Mouse (Mus musculus): ENCODE data around the gene Rasal2. TPM values are rescaled to one million over a fixed set of nuclear protein-coding genes. Genes with fewer than 3 reads are reported as not detected.
A peak's percentile ranks its signal among the peaks of the same experiment; 100 is the strongest.

Gene Rasal2
- polyA plus RNA-seq, 1 experiment from 2014 or later: 13.7 TPM

DNA sequence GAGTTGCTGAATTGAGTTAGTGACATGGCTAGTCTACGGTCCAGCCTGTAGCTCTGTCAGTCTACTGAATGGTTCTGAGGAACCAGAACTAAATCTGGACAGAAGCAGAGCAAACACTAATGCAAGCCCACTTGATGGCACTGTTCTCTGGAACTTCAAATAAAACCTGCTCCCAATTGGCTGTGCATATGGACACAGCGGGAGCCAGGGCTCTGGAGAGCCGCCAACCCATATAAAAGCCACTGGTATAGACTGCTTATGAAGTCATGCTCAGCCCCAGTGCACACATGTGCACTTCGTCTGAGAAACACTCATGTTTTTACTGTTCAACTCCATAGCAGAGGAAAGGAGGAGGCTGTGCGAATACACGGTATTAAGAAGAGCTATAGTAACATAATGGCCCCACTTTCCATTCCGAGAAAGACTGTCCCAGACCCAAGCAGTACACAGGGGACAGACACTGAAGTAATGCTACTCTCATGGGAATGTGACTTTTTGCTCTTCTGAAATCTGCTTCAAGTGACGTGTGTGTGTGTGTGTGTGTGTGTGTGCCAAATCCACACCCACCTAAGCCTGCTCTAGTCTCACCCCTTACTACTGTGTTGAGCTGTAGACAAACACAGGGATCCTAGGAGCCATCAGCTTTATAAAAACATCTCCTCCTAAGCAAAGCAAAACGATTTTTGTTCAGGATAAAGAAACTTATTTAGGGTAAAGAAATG is 275.1 kb downstream of the Rasal2 start:
- Histone ChIP-seq H3K9me3 (replicated peaks; ENCODE audit: control insufficient read depth, low read length) (no peaks in the 10 kb centered on the region), H3K4me2 (ENCODE audit: low read depth, low read length) (no peak overlapping the region), H3K4me3 (ENCODE audit: low read length) (no peak overlapping the region), H3K27ac (ENCODE audit: low read length) (no peak overlapping the region), H3K36me3 (ENCODE audit: control insufficient read depth, insufficient read depth) (peaks cover 6% of the 10 kb centered on the region), H3K27me3 (ENCODE audit: control insufficient read depth, insufficient read depth, low read length) (no peaks in the 10 kb centered on the region), H3K4me1 (ENCODE audit: control insufficient read depth, insufficient read depth, low read length) (peaks cover 13% of the 10 kb centered on the region), H3K9ac (ENCODE audit: low read length) (no peak overlapping the region)
- 68% methylated on average over 9 of the region's 9 CpGs for WGBS
- ATAC-seq (replicated peaks; ENCODE audit: extremely low read depth, insufficient read depth, low FRiP score): no peak; the same call in 1 of the 2 replicates

- Histone ChIP-seq H3K4me3 (ENCODE audit: low read length) (no peak overlapping the region), H3K4me2 (ENCODE audit: low read depth, low read length) (no peak overlapping the region), H3K27ac (ENCODE audit: low read length) (no peak overlapping the region), H3K27me3 (ENCODE audit: control insufficient read depth, insufficient read depth, low read length) (no peaks in the 10 kb centered on the region), H3K36me3 (ENCODE audit: control insufficient read depth, insufficient read depth) (no peaks in the 10 kb centered on the region), H3K9ac (ENCODE audit: low read length) (no peak overlapping the region), H3K4me1 (ENCODE audit: control insufficient read depth, insufficient read depth, low read length) (peaks cover 10% of the 10 kb centered on the region), H3K9me3 (replicated peaks; ENCODE audit: control insufficient read depth, low read length) (no peaks in the 10 kb centered on the region)
- peak; percentile 72 for ATAC-seq (replicated peaks; ENCODE audit: extremely low read depth, insufficient read depth, low FRiP score)
- WGBS: 73% methylated on average over 2 of the region's 2 CpGs
Observed at GRCm38 (mm10) chr1:157128219-157128618, 284.2 kb downstream of the Rasal2 start.

DNA sequence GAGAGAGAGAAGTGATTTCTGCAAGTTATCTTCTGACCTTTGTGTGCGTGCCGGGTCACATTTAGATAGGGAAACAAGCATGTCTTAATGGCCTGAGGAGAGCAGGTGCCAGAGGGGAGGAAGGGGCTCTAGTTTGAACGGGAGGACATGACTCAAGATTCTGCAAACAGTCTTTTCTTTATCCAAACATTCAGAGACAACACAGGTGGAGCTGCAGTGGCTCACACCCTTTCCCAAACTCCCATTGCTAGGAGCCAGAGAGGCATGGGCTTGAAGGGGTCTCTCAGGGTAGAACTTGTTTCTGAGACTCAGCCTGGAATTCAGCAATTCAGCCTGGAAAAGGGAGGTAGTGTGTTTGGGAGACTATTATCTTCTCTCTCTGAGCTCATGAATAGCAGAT is 288.6 kb downstream of the Rasal2 start:
- no peak overlapping the region for H3K27ac ChIP-seq (ENCODE audit: low read length)
- H3K9ac ChIP-seq (ENCODE audit: low read length): no peak overlapping the region
- ATAC-seq (replicated peaks; ENCODE audit: extremely low read depth, insufficient read depth, low FRiP score): no peak
- 55% methylated on average over 3 of the region's 3 CpGs for WGBS
- H3K4me3 ChIP-seq (ENCODE audit: low read length): no peak overlapping the region
- H3K27me3 ChIP-seq (ENCODE audit: control insufficient read depth, insufficient read depth, low read length): no peaks in the 10 kb centered on the region
- H3K4me1 ChIP-seq (ENCODE audit: control insufficient read depth, insufficient read depth, low read length): peaks cover 10% of the 10 kb centered on the region
- H3K36me3 ChIP-seq (ENCODE audit: control insufficient read depth, insufficient read depth): no peaks in the 10 kb centered on the region
- no peak overlapping the region for H3K4me2 ChIP-seq (ENCODE audit: low read depth, low read length)
- no peaks in the 10 kb centered on the region for H3K9me3 ChIP-seq (replicated peaks; ENCODE audit: control insufficient read depth, low read length)

DNA sequence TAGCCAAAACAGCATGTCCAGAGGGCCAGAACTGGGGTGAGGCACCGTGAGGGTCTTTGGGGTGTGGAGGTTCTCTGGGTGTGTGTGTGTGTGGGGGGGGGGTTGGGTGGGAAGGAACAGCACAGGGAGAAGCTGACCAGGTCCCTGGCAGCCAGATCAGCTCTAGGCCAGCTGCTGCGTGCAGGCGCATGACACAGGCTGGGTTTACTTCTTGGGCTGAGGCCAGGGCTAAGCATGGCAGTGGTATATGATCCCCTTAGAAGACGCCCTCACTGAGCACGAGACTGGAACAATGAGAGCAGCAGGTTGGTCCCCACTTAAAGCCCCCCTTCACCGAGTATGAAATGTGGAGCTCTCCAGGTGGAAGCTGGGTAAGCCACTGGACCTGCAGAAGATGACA is 293.2 kb downstream of the Rasal2 start:
- no peak overlapping the region for H3K4me3 ChIP-seq (ENCODE audit: low read length)
- no peaks in the 10 kb centered on the region for H3K27me3 ChIP-seq (ENCODE audit: control insufficient read depth, insufficient read depth, low read length)
- peaks cover 3% of the 10 kb centered on the region; the same call in 1 of the 2 replicates for H3K4me1 ChIP-seq (ENCODE audit: control insufficient read depth, insufficient read depth, low read length)
- H3K36me3 ChIP-seq (ENCODE audit: control insufficient read depth, insufficient read depth): no peaks in the 10 kb centered on the region
- no peak for ATAC-seq (replicated peaks; ENCODE audit: extremely low read depth, insufficient read depth, low FRiP score)
- 71% methylated on average over 6 of the region's 6 CpGs for WGBS
- no peak overlapping the region for H3K9ac ChIP-seq (ENCODE audit: low read length)
- H3K27ac ChIP-seq (ENCODE audit: low read length): no peak overlapping the region
- no peak overlapping the region for H3K4me2 ChIP-seq (ENCODE audit: low read depth, low read length)
- H3K9me3 ChIP-seq (replicated peaks; ENCODE audit: control insufficient read depth, low read length): 0 out of 2 replicates have a peak, but pooled peaks cover 3% of the 10 kb centered on the region

DNA sequence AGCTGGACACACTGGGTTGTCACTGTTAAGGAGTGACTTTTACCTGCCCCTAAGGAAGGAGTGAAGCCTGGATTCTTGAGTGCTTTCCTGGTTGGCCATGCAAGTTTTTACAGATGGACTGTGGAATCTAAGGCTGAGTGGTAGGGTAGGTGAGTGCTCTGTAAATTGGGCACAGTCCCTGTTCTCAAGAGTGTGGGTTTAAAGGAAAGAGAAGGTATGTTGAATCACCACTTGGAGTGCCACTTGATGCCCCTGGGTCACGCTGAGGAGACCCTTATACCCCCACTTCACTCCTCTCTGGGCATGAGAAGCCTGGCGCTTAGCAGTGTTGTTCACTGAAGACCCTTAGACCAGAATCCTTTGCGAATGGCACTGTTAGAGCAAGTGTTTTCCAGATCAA is 295.0 kb downstream of the Rasal2 start:
- Histone ChIP-seq H3K9me3 (replicated peaks; ENCODE audit: control insufficient read depth, low read length) (0 out of 2 replicates have a peak, but pooled peaks cover 3% of the 10 kb centered on the region), H3K4me3 (ENCODE audit: low read length) (no peak overlapping the region), H3K36me3 (ENCODE audit: control insufficient read depth, insufficient read depth) (no peaks in the 10 kb centered on the region), H3K4me2 (ENCODE audit: low read depth, low read length) (no peak overlapping the region), H3K27me3 (ENCODE audit: control insufficient read depth, insufficient read depth, low read length) (no peaks in the 10 kb centered on the region), H3K9ac (ENCODE audit: low read length) (no peak overlapping the region), H3K27ac (ENCODE audit: low read length) (no peak overlapping the region), H3K4me1 (ENCODE audit: control insufficient read depth, insufficient read depth, low read length) (no peaks in the 10 kb centered on the region)
- WGBS: 84% methylated on average over 3 of the region's 3 CpGs
- ATAC-seq (replicated peaks; ENCODE audit: extremely low read depth, insufficient read depth, low FRiP score): no peak

GRCm38 (mm10) chr1:157114492-157114891 is 297.9 kb downstream of the Rasal2 start:
- no peak for ATAC-seq (replicated peaks; ENCODE audit: extremely low read depth, insufficient read depth, low FRiP score)
- H3K27ac ChIP-seq (ENCODE audit: low read length): no peak overlapping the region
- no peak overlapping the region for H3K9ac ChIP-seq (ENCODE audit: low read length)
- WGBS: 68% methylated on average over 2 of the region's 2 CpGs
- H3K27me3 ChIP-seq (ENCODE audit: control insufficient read depth, insufficient read depth, low read length): no peaks in the 10 kb centered on the region
- no peak overlapping the region for H3K4me3 ChIP-seq (ENCODE audit: low read length)
- H3K4me1 ChIP-seq (ENCODE audit: control insufficient read depth, insufficient read depth, low read length): no peaks in the 10 kb centered on the region
- no peak overlapping the region for H3K4me2 ChIP-seq (ENCODE audit: low read depth, low read length)
- H3K9me3 ChIP-seq (replicated peaks; ENCODE audit: control insufficient read depth, low read length): 0 out of 2 replicates have a peak, but pooled peaks cover 3% of the 10 kb centered on the region
- no peaks in the 10 kb centered on the region for H3K36me3 ChIP-seq (ENCODE audit: control insufficient read depth, insufficient read depth)

- no peak overlapping the region for H3K4me2 ChIP-seq (ENCODE audit: low read depth, low read length)
- H3K27ac ChIP-seq (ENCODE audit: low read length): no peak overlapping the region
- whole genome bisulfite sequencing: 37% methylated on average over 6 of the region's 6 CpGs
- H3K9ac ChIP-seq (ENCODE audit: low read length): no peak overlapping the region
- 0 out of 2 replicates have a peak, but pooled peaks cover 3% of the 10 kb centered on the region for H3K9me3 ChIP-seq (replicated peaks; ENCODE audit: control insufficient read depth, low read length)
- no peaks in the 10 kb centered on the region for H3K36me3 ChIP-seq (ENCODE audit: control insufficient read depth, insufficient read depth)
- H3K4me1 ChIP-seq (ENCODE audit: control insufficient read depth, insufficient read depth, low read length): no peaks in the 10 kb centered on the region
- ATAC-seq (replicated peaks; ENCODE audit: extremely low read depth, insufficient read depth, low FRiP score): peak; percentile 37; the same call in 1 of the 2 replicates
- no peak overlapping the region for H3K4me3 ChIP-seq (ENCODE audit: low read length)
- no peaks in the 10 kb centered on the region for H3K27me3 ChIP-seq (ENCODE audit: control insufficient read depth, insufficient read depth, low read length)
Observed at GRCm38 (mm10) chr1:157110287-157110835, 302.0 kb downstream of the Rasal2 start.

- WGBS: 74% methylated on average over 4 of the region's 4 CpGs
- H3K9me3 ChIP-seq (replicated peaks; ENCODE audit: control insufficient read depth, low read length): 0 out of 2 replicates have a peak, but pooled peaks cover 2% of the 10 kb centered on the region
- no peaks in the 10 kb centered on the region for H3K36me3 ChIP-seq (ENCODE audit: control insufficient read depth, insufficient read depth)
- no peak within 1 kb of the TSS for H3K27ac ChIP-seq (ENCODE audit: low read length)
- ATAC-seq (replicated peaks; ENCODE audit: extremely low read depth, insufficient read depth, low FRiP score): no peak
- H3K4me2 ChIP-seq (ENCODE audit: low read depth, low read length): no peak within 1 kb of the TSS
- no peak within 1 kb of the TSS for H3K9ac ChIP-seq (ENCODE audit: low read length)
- H3K27me3 ChIP-seq (ENCODE audit: control insufficient read depth, insufficient read depth, low read length): no peaks in the 10 kb centered on the region
- no peaks in the 10 kb centered on the region for H3K4me1 ChIP-seq (ENCODE audit: control insufficient read depth, insufficient read depth, low read length)
- no peak within 1 kb of the TSS for H3K4me3 ChIP-seq (ENCODE audit: low read length)
Observed at GRCm38 (mm10) chr1:157108580-157108979, 303.8 kb downstream of the Rasal2 start, which contains the start of gene Tex35. Gene Tex35, minus strand, starts transcription at chr1:157108680.

GRCm38 (mm10) chr1:157101122-157101865 is 311.1 kb downstream of the Rasal2 start:
- Histone ChIP-seq H3K9ac (ENCODE audit: low read length) (peak overlapping the region; percentile 56), H3K4me3 (ENCODE audit: low read length) (peak overlapping the region; percentile 46), H3K4me1 (ENCODE audit: control insufficient read depth, insufficient read depth, low read length) (peaks cover 5% of the 10 kb centered on the region), H3K4me2 (ENCODE audit: low read depth, low read length) (peak overlapping the region; percentile 76), H3K27ac (ENCODE audit: low read length) (no peak overlapping the region), H3K9me3 (replicated peaks; ENCODE audit: control insufficient read depth, low read length) (0 out of 2 replicates have a peak, but pooled peaks cover 2% of the 10 kb centered on the region), H3K36me3 (ENCODE audit: control insufficient read depth, insufficient read depth) (no peaks in the 10 kb centered on the region), H3K27me3 (ENCODE audit: control insufficient read depth, insufficient read depth, low read length) (no peaks in the 10 kb centered on the region)
- peak; percentile 63 for ATAC-seq (replicated peaks; ENCODE audit: extremely low read depth, insufficient read depth, low FRiP score)
- WGBS: 9% methylated on average over 19 of the region's 19 CpGs

Data from heart, embryonic 16.5 days (tissue).